Mouse (Mus musculus): Measurements from ENCODE around the gene Racgap1.

Racgap1 gene

DNA sequence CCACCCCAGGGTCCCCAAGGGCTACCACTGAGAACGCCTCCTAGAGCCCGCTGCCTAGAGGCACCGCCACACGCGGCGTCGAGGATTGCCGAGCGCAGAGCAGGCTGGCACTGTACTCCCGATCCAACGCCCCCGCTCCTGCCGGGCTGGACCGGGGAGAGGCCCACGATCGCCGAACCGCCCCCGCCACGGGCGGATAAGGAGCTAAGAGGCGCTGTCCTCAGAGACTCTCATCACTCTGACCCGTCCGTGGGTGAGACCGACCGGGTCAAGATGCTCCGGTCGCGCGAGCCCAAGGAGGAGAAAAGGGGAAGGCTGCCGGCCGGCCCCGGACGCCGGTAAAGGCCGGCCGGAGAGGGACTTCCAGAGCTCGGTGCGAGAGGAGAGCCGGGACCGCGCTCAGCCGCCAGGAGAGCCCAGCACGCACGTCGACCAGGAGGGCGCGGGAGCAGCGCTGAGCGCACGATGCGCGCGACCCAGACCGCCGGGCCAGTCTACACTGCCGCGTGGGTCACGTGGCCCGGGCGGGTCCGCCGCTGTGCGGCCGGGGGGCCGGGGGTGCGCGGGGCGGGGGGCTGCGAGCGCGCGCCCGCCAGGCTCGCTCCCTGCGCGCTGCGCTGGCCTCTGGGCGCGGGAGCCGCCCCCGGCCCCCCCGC is 60.9 kb downstream of the Racgap1 start, which contains the start of gene Aqp5:
TSS of gene Aqp5 (plus strand) at position 354 of the 656 bp plus-strand sequence.
- no peak for DNase-seq (ENCODE audit: low read depth, low spot score)

DNA sequence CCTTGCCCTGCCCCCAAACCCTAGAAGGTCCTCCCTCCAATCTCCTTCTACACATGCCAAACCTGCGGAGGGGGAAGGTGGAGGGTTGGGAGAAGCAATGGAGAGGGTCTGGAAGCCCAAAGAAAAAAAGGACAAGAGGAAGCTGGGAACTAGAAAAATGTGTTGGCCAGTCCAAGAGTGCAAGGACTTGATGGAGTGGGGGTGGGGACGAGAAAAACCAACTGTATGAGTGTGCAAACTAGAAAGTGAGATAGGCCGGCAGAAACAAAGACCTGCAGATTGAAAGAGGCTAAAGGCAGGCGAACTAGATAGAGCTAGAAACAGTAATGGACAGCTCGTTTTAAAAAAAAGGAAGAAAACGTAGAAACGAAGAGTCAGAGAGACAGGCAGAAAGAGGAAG is 61.8 kb downstream of the Racgap1 start:
- DNase-seq (ENCODE audit: low read depth, low spot score): no peak

DNA sequence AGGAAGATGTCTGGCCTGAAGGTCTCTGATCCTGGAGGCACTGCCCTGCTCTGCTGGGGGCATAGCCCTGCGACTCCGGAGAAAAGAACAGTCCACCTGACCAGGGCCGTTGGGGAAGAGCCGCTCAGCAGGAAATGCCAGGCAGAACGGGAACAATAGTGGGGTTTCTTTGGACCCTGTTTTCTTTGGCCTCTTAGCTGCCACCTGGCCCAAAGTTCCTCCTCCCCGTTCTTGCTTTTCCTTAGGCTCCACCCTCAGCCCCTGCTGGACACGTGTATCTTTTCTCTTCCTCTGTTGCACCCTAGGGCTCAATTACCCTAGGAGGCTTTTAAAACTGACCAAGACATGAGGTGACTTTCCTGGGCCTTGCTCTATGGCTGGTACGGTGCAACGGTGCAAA is 62.2 kb downstream of the Racgap1 start:
- no peak for DNase-seq (ENCODE audit: low read depth, low spot score)

DNA sequence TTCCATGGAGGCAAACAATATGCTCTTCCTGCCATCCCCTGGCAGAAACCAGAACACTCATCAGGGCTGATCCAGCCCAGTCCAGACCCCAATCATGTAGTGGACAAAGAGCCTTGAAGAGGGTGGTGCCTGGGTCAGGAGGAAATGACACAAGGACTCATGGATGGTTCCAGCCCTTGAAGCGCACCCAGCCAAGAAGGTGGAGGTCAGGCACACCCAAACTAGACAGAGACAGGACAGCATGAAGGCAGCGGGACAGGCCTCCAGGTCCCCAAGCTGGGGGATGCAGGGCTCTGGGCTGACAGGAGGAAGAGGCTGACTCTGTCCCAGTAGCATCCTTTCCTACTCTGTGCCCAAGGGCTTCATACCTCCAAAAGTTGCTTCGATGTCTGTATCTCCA is 64.9 kb downstream of the Racgap1 start:
- no peak for DNase-seq (ENCODE audit: low read depth, low spot score)

DNA sequence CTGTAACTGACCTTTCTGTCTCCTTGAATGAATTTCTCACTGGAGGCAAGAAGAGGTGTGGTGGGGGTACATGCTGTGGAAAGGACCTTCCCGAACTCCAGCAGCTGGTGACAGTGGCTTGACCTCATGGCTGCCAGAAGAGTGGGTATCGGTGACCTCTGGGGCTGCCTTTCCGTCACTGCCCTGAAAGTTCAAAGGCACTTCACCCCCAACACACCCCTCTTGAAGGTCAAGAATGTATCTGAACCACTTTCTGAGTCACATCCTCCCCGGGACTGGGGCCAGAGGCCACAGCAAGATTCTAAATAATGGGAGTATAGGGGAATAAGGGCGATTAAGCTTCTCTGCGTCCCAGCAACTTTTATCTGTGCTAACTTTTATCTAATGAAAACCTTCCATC is 65.7 kb downstream of the Racgap1 start:
- DNase-seq (ENCODE audit: low read depth, low spot score): no peak

DNA sequence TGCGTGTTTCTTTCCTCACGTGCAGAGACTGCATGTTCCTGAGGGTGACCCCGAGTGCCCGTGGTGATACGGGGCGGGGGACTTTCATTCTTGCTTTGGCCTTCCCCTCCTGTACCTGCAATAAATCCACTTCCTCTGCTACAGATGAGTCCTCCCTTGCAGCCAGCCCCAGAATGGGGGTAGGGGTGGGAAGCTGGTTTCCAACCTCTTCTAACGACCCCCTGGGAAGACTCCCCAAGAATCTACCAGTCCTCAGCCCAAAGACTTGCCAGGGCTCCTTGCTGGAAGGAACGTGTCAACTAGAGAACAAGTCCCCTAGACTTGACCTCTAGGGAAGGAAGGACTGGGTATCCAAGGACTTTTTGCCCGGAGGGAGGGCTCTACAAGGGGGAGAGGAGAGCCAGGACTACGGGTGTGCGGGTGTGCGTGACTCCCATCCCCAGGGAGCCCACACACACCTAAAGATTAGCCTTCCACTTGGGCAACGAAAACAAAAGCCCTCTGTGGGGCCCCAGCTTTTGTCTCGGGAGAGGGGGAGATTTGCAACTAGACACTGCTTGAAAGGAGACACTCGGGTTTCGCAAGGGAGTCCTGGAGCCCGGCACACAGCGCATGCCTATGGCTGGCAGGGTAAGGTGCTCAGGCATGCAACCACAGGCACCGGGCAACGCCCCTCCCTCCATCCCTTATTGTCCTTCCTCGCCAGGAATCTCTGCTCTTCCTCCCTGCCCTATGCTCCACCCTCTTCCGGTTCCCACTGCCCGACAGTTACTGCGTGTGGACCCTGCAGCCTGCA is 66.9 kb downstream of the Racgap1 start:
- no peak for DNase-seq (ENCODE audit: low read depth, low spot score)

DNA sequence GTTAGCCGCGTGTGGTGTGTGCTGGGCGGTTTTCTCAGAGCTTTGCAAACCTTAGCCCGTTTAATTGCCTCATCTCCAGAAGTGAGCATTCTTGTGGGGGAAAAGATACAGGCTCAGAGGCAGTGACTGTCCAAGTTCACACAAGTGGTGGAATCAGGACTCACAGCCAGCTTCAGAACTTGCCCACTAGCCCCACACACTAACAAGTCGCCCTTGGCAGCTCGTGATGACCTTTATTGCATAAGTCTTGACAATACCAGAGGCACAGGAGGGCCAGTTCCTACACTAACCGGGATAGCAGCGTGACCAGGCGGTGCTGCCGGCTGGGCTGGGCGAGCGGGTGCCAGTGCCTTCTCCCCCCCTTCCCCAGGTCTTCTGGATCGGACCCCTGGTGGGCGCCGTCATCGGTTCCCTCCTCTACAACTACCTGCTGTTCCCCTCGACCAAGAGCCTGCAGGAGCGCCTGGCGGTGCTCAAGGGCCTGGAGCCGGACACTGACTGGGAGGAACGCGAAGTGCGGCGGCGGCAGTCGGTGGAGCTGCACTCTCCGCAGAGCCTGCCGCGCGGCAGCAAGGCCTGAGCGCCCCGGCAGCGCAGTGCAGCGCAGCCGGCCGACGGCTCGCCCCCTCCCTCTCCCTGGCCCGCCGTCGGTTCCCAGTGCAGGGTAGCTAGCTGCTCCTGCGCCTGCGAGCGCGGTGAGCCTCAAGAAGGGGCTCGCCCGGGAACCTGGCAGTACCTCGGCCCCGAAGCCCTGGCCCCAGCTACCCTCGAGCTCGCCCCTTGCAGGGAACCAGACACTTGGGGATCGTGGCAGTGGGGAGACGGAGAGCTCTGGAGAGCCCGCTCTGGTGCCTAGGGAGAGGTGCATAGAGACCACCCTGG is 67.8 kb downstream of the Racgap1 start:
- no peak for DNase-seq (ENCODE audit: low read depth, low spot score)

DNA sequence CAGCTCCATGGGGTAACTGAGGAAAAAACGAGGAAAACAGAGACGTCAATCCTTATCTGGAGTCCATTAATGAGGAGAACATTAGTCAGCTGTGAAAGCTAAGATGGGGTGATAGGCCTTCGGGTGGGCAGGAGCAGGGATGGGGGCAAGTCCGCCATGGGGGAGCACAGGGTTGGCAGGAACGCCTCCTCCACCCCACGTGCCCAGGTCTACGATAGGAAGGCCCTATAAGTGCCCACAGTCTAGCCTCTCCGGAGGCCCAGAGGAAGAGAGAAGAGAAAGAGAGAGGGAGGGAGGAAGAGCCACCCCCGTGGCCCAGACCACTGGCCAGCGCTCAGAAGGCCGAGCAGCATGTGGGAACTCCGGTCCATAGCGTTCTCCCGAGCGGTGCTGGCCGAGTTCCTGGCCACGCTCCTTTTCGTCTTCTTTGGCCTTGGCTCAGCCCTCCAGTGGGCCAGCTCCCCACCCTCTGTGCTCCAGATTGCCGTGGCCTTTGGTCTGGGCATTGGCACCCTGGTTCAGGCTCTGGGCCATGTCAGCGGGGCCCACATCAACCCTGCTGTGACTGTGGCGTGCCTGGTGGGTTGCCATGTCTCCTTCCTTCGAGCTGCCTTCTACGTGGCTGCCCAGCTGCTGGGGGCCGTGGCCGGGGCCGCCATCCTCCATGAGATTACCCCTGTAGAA is 72.5 kb downstream of the Racgap1 start, which contains the start of gene Aqp2:
TSS of gene Aqp2 (plus strand) at position 254 of the 684 bp plus-strand sequence.
- DNase-seq (ENCODE audit: low read depth, low spot score): no peak
